Mouse (Mus musculus) liver, embryonic 11.5 days (tissue): ENCODE results near the gene Zscan4-ps3. TPM values are rescaled to one million over a fixed set of nuclear protein-coding genes. Genes with fewer than 3 reads are reported as not detected.
"Not testable (repeated sequence)": the region's sequence is repeated elsewhere in the genome, so short reads cannot be mapped to it uniquely, and the experiment has no call there.

ENCODE experiments used
- ATAC-seq: fragments of 200-750 bp; cut with Nextera tagmentation; replicated peaks from 2 replicates; pipeline ENCODE4 v1.8.0; 2017; ENCODE audit warnings: moderate number of reproducible peaks, mild to moderate bottlenecking, moderate TSS enrichment, moderate library complexity; ENCODE audit not compliant: low FRiP score
- DNase-seq: peaks from one replicate; pipeline ENCODE4 v3.0.0-alpha.2; 2017; ENCODE audit warnings: low spot score
- H3K27ac ChIP-seq: fragments of 300-500 bp; sonication (generic); 2 replicates; pipeline ENCODE4 v1.5.1; 2014; ENCODE audit warnings: mild to moderate bottlenecking, low read depth, low read length, control low read depth
- H3K27me3 ChIP-seq: fragments of 300-500 bp; sonication (generic); replicated peaks from 2 replicates; pipeline ENCODE4 v1.6.1; 2014; ENCODE audit warnings: low read length, mixed read lengths; ENCODE audit not compliant: control insufficient read depth, insufficient read depth
- H3K36me3 ChIP-seq: fragments of 300-500 bp; sonication (generic); 2 replicates; pipeline ENCODE4 v1.6.1; 2014; ENCODE audit warnings: mild to moderate bottlenecking, low read length, moderate library complexity, mixed read lengths; ENCODE audit not compliant: control insufficient read depth, insufficient read depth
- H3K4me1 ChIP-seq: fragments of 300-500 bp; sonication (generic); replicated peaks from 2 replicates; pipeline ENCODE4 v1.6.1; 2014; ENCODE audit warnings: low read length, mixed read lengths; ENCODE audit not compliant: control insufficient read depth, insufficient read depth
- H3K4me2 ChIP-seq: fragments of 300-500 bp; sonication (generic); 2 replicates; pipeline ENCODE4 v1.6.1; 2014; ENCODE audit warnings: mild to moderate bottlenecking, control low read depth, moderate library complexity
- H3K4me3 ChIP-seq: fragments of 300-500 bp; sonication (generic); 2 replicates; pipeline ENCODE4 v1.5.1; 2014; ENCODE audit warnings: low read depth, low read length, control low read depth
- H3K9ac ChIP-seq: fragments of 300-500 bp; sonication (generic); 2 replicates; pipeline ENCODE4 v1.6.1; 2014; ENCODE audit warnings: low read depth, low read length, control low read depth
- H3K9me3 ChIP-seq: fragments of 300-500 bp; sonication (generic); 2 replicates; pipeline ENCODE4 v1.6.1; 2016; ENCODE audit warnings: low read length, inconsistent platforms, mixed read lengths; ENCODE audit not compliant: control insufficient read depth
- WGBS: fragments of 180-500 bp; shearing (Covaris S2); extraction: QIAGEN DNeasy Blood & Tissue Kit; methylation state at CpG from one replicate; pipeline ENCODE4 v1.1.7; 2014; 5-methylcytosine and 5-hydroxymethylcytosine counted together
- polyA plus RNA-seq: library from polyadenylated mRNA; unstranded; fragments of >200 nt; fragmentation: Nextera tagmentation; extraction: Ambion mirVana; gene quantifications from 2 replicates; pipeline ENCODE4 v1.2.1, GENCODE M21; 2014

Zscan4-ps3 gene
- polyA plus RNA-seq = not detected in 2 replicates

DNA sequence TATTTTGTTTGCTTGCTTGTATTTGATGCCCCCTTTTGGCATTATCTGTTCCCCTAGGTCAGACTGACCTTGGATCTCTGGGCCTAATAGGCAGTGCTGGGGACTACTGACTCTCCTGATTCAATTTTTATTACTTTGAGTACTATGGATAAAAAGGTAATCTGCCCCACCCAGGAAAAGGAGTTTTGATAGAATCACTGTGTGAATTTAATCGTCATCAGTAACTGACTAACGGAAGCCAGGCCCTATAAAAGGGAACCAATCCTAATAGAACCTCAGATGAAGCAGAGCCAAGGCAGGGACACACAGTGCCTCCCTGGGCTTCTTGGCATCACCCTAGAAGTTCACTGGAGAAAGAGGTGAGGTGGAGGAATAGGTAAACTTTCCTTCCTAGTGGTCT, at the start of gene Zscan4-ps3:
Gene Zscan4-ps3 (plus strand): TSS at position 301 of the 400 bp plus-strand sequence.
- not testable (repeated sequence) for ATAC-seq, H3K9ac ChIP-seq, H3K27ac ChIP-seq, H3K4me1 ChIP-seq, H3K27me3 ChIP-seq, H3K9me3 ChIP-seq, H3K4me3 ChIP-seq, DNase-seq, H3K4me2 ChIP-seq, H3K36me3 ChIP-seq
- WGBS = 79% methylated on average over 2 of the region's 2 CpGs

- ATAC-seq, H3K4me1 ChIP-seq, H3K36me3 ChIP-seq, H3K9me3 ChIP-seq, H3K27ac ChIP-seq, H3K4me2 ChIP-seq, DNase-seq, H3K27me3 ChIP-seq, H3K9ac ChIP-seq, H3K4me3 ChIP-seq: not testable (repeated sequence)
- WGBS = 9% methylated on average over 8 of the region's 8 CpGs
Observed at GRCm38 (mm10) chr7:11617082-11617481, 8.0 kb downstream of the Zscan4-ps3 start.

Other genes starting within 250 kb of the Zscan4-ps3 start
- not detected in 2 replicates for gene Zscan4f, start 211.4 kb upstream of the Zscan4-ps3 start, polyA plus RNA-seq
- not detected in 2 replicates for gene Zscan4-ps2, start 95.0 kb upstream of the Zscan4-ps3 start, polyA plus RNA-seq
- not detected in 2 replicates for gene Vmn1r72, start 70.8 kb downstream of the Zscan4-ps3 start, polyA plus RNA-seq
- gene Vmn1r73, start 121.0 kb downstream of the Zscan4-ps3 start, polyA plus RNA-seq = not detected in 2 replicates
- gene Vmn1r74, start 224.7 kb downstream of the Zscan4-ps3 start, polyA plus RNA-seq = not detected in 2 replicates